Mouse (Mus musculus): Measurements from ENCODE around the gene Stat3.
A peak's percentile ranks its signal among the peaks of the same experiment; 100 is the strongest.

Stat3 gene

GRCm38 (mm10) chr11:100939512-100940151 is at the start of gene Stat3:
Gene Stat3, minus strand, starts transcription at chr11:100939540.
- peak; percentile 100 for DNase-seq (ENCODE audit: low spot score)

GRCm38 (mm10) chr11:100988674-100989073 is 49.3 kb upstream of the Stat3 start:
- DNase-seq (ENCODE audit: low spot score): no peak

- DNase-seq (ENCODE audit: low spot score): no peak
Measured at GRCm38 (mm10) chr11:100985607-100986006, 46.3 kb upstream of the Stat3 start.

- DNase-seq (ENCODE audit: low spot score): no peak
Measured at GRCm38 (mm10) chr11:100983778-100984131, 44.4 kb upstream of the Stat3 start.

- peak; percentile 81 for DNase-seq (ENCODE audit: low spot score)
Measured at GRCm38 (mm10) chr11:100983125-100983777, 43.9 kb upstream of the Stat3 start.

- DNase-seq (ENCODE audit: low spot score): no peak
Measured at GRCm38 (mm10) chr11:100982087-100982486, 42.7 kb upstream of the Stat3 start.

- no peak for DNase-seq (ENCODE audit: low spot score)
Measured at GRCm38 (mm10) chr11:100981236-100981635, 41.9 kb upstream of the Stat3 start.

GRCm38 (mm10) chr11:100980438-100980837 is 41.1 kb upstream of the Stat3 start:
- DNase-seq (ENCODE audit: low spot score): no peak

GRCm38 (mm10) chr11:100979887-100980286 is 40.5 kb upstream of the Stat3 start:
- no peak for DNase-seq (ENCODE audit: low spot score)

GRCm38 (mm10) chr11:100975241-100975640 is 35.9 kb upstream of the Stat3 start:
- no peak for DNase-seq (ENCODE audit: low spot score)

- no peak for DNase-seq (ENCODE audit: low spot score)
Measured at GRCm38 (mm10) chr11:100974381-100974970, 35.1 kb upstream of the Stat3 start.

GRCm38 (mm10) chr11:100973245-100973644 is 33.9 kb upstream of the Stat3 start:
- no peak for DNase-seq (ENCODE audit: low spot score)

GRCm38 (mm10) chr11:100971455-100971854 is 32.1 kb upstream of the Stat3 start:
- DNase-seq (ENCODE audit: low spot score): no peak

GRCm38 (mm10) chr11:100970557-100970937 is 31.2 kb upstream of the Stat3 start, which contains the start of gene Cavin1:
Gene Cavin1, minus strand, starts transcription at chr11:100970887.
- peak; percentile 97 for DNase-seq (ENCODE audit: low spot score)

GRCm38 (mm10) chr11:100969744-100970556 is 30.6 kb upstream of the Stat3 start:
- peak; percentile 61 for DNase-seq (ENCODE audit: low spot score)

GRCm38 (mm10) chr11:100969189-100969743 is 29.9 kb upstream of the Stat3 start:
- DNase-seq (ENCODE audit: low spot score): peak; percentile 40

GRCm38 (mm10) chr11:100968501-100968900 is 29.2 kb upstream of the Stat3 start:
- no peak for DNase-seq (ENCODE audit: low spot score)

- no peak for DNase-seq (ENCODE audit: low spot score)
Measured at GRCm38 (mm10) chr11:100967881-100968420, 28.6 kb upstream of the Stat3 start.

- no peak for DNase-seq (ENCODE audit: low spot score)
Measured at GRCm38 (mm10) chr11:100967376-100967775, 28.0 kb upstream of the Stat3 start.

- no peak for DNase-seq (ENCODE audit: low spot score)
Measured at GRCm38 (mm10) chr11:100965760-100966159, 26.4 kb upstream of the Stat3 start.

GRCm38 (mm10) chr11:100964901-100965542 is 25.7 kb upstream of the Stat3 start:
- DNase-seq (ENCODE audit: low spot score): no peak

All from ovary, postnatal 36 days (tissue).